ENCODE assay signal across 18 mouse cellular contexts in genomic region chr5:10592392-10592791, GRCm38 (mm10).
DNase-seq lines count a peak whose midpoint lies in the region; ATAC-seq and TF ChIP-seq lines count a peak whose summit lies in the region.
"Had no signal": no experiment of that assay in that cellular context is flagged by ENCODE, and none has a peak within 500 bp of the region (broad histone marks: within the 10 kb centered on the region; RNA-seq: fewer than 3 reads in every experiment).

No protein-coding gene starts in this region.

- TF ChIP-seq CTCF in hindbrain, postnatal 0 days (IDR thresholded peaks at IDR 0.05; ENCODE audit: low read depth) = no peak

- H3K9ac ChIP-seq in limb, embryonic 13.5 days = no peak overlapping the region
- no peak overlapping the region for H3K9ac ChIP-seq in forebrain, embryonic 15.5 days (replicated peaks)
- no peak overlapping the region for H3K9ac ChIP-seq in hindbrain, postnatal 0 days (replicated peaks; ENCODE audit: low read length)
- H3K9ac ChIP-seq: embryonic facial prominence, embryonic 12.5 days; heart, embryonic 13.5 days had no signal

- no peak for DNase-seq in limb, embryonic 10.5 days (ENCODE audit: low spot score)
- DNase-seq in embryo, embryonic 10.5 days (ENCODE audit: low spot score) = peak; percentile 2
- peak; percentile 16 for DNase-seq in hindbrain, postnatal 0 days (ENCODE audit: low spot score)
- no peak for DNase-seq in thymus, postnatal 0 days (ENCODE audit: low spot score)
- no peak for DNase-seq in heart, postnatal 10 days
- no peak for DNase-seq in heart, embryonic 10.5 days (ENCODE audit: low spot score)
- DNase-seq: cerebellum, postnatal 10 days; gastrocnemius, adult 2 months; kidney, adult 18-20 months; kidney, postnatal 14 days; lung, adult 2 months; lung, postnatal 36 days; thymus, postnatal 36 days had no signal

- ATAC-seq in limb, embryonic 13.5 days (ENCODE audit: low FRiP score, low read depth) = peak; percentile 59; the same call in 1 of the 2 replicates
- ATAC-seq in forebrain, embryonic 15.5 days (replicated peaks) = peak; percentile 74
- no peak for ATAC-seq in hindbrain, postnatal 0 days

- H3K4me2 ChIP-seq in limb, embryonic 13.5 days (replicated peaks) = no peak overlapping the region
- no peak overlapping the region for H3K4me2 ChIP-seq in forebrain, embryonic 15.5 days (replicated peaks)
- no peak overlapping the region for H3K4me2 ChIP-seq in hindbrain, postnatal 0 days (ENCODE audit: low read depth, low read length)
- H3K4me2 ChIP-seq: embryonic facial prominence, embryonic 12.5 days; heart, embryonic 13.5 days; liver, embryonic 11.5 days had no signal

- 40% methylated on average over 1 of the region's 1 CpGs for WGBS in limb, embryonic 13.5 days
- 68% methylated on average over 1 of the region's 1 CpGs for WGBS in limb, embryonic 10.5 days
- whole genome bisulfite sequencing in forebrain, embryonic 15.5 days = 5% methylated on average over 1 of the region's 1 CpGs
- WGBS in hindbrain, postnatal 0 days = 30% methylated on average over 1 of the region's 1 CpGs
- WGBS in heart, embryonic 10.5 days = 71% methylated on average over 1 of the region's 1 CpGs

- intact Hi-C loops in heart, postnatal 10 days (cut with DNase I) = no loop called here

- H3K27ac ChIP-seq in limb, embryonic 13.5 days = no peak overlapping the region
- no peak overlapping the region for H3K27ac ChIP-seq in limb, embryonic 10.5 days
- no peak overlapping the region for H3K27ac ChIP-seq in forebrain, embryonic 15.5 days (replicated peaks)
- no peak overlapping the region for H3K27ac ChIP-seq in hindbrain, postnatal 0 days
- H3K27ac ChIP-seq in heart, embryonic 10.5 days = no peak overlapping the region
- H3K27ac ChIP-seq: embryonic facial prominence, embryonic 12.5 days; gastrocnemius, adult 2 months; heart, embryonic 13.5 days had no signal

- H3K9me3 ChIP-seq in limb, embryonic 13.5 days = no peaks in the 10 kb centered on the region
- H3K9me3 ChIP-seq in limb, embryonic 10.5 days (replicated peaks) = no peaks in the 10 kb centered on the region
- H3K9me3 ChIP-seq in forebrain, embryonic 15.5 days = no peaks in the 10 kb centered on the region
- no peaks in the 10 kb centered on the region for H3K9me3 ChIP-seq in hindbrain, postnatal 0 days (ENCODE audit: low read length)
- H3K9me3 ChIP-seq in heart, embryonic 10.5 days = no peaks in the 10 kb centered on the region
- H3K9me3 ChIP-seq: embryonic facial prominence, embryonic 12.5 days; heart, embryonic 13.5 days had no signal

- no peak overlapping the region for H3K4me3 ChIP-seq in limb, embryonic 13.5 days
- H3K4me3 ChIP-seq in limb, embryonic 10.5 days = no peak overlapping the region
- H3K4me3 ChIP-seq in forebrain, embryonic 15.5 days = no peak overlapping the region
- no peak overlapping the region for H3K4me3 ChIP-seq in hindbrain, postnatal 0 days (ENCODE audit: low read length)
- H3K4me3 ChIP-seq in heart, embryonic 10.5 days = no peak overlapping the region
- H3K4me3 ChIP-seq: embryonic facial prominence, embryonic 12.5 days; gastrocnemius, adult 2 months; heart, embryonic 13.5 days had no signal

- no peaks in the 10 kb centered on the region for H3K36me3 ChIP-seq in limb, embryonic 13.5 days
- H3K36me3 ChIP-seq in limb, embryonic 10.5 days = no peaks in the 10 kb centered on the region
- H3K36me3 ChIP-seq in forebrain, embryonic 15.5 days = no peaks in the 10 kb centered on the region
- H3K36me3 ChIP-seq in hindbrain, postnatal 0 days (ENCODE audit: insufficient read depth, low read length) = no peaks in the 10 kb centered on the region
- no peaks in the 10 kb centered on the region for H3K36me3 ChIP-seq in heart, embryonic 10.5 days
- H3K36me3 ChIP-seq: embryonic facial prominence, embryonic 12.5 days; heart, embryonic 13.5 days had no signal

- H3K4me1 ChIP-seq in limb, embryonic 13.5 days = no peaks in the 10 kb centered on the region
- H3K4me1 ChIP-seq in limb, embryonic 10.5 days = no peaks in the 10 kb centered on the region
- no peaks in the 10 kb centered on the region for H3K4me1 ChIP-seq in forebrain, embryonic 15.5 days
- no peaks in the 10 kb centered on the region for H3K4me1 ChIP-seq in hindbrain, postnatal 0 days (ENCODE audit: insufficient read depth, low read length)
- no peaks in the 10 kb centered on the region for H3K4me1 ChIP-seq in heart, embryonic 10.5 days
- H3K4me1 ChIP-seq: embryonic facial prominence, embryonic 12.5 days; heart, embryonic 13.5 days had no signal

- no peaks in the 10 kb centered on the region for H3K27me3 ChIP-seq in limb, embryonic 13.5 days
- no peaks in the 10 kb centered on the region for H3K27me3 ChIP-seq in limb, embryonic 10.5 days (ENCODE audit: low read depth, poor library complexity, severe bottlenecking)
- H3K27me3 ChIP-seq in forebrain, embryonic 15.5 days = no peaks in the 10 kb centered on the region
- H3K27me3 ChIP-seq in hindbrain, postnatal 0 days (ENCODE audit: insufficient read depth, low read length) = no peaks in the 10 kb centered on the region
- H3K27me3 ChIP-seq in heart, embryonic 10.5 days (ENCODE audit: insufficient read depth, poor library complexity, severe bottlenecking) = no peaks in the 10 kb centered on the region
- H3K27me3 ChIP-seq: embryonic facial prominence, embryonic 12.5 days; heart, embryonic 13.5 days had no signal

Comparison
In these comparisons a context has a peak if more than half of its experiments do, and no peak if none do; other contexts are left out.
1. DNase-seq: peak in embryo, embryonic 10.5 days (single experiment) and hindbrain, postnatal 0 days (single experiment); none in limb, embryonic 10.5 days (single experiment), thymus, postnatal 0 days (single experiment), heart, postnatal 10 days (0 of 2) and heart, embryonic 10.5 days (single experiment).